Mouse (Mus musculus) forebrain, embryonic 14.5 days (tissue): ENCODE results near the gene Padi4. TPM values are rescaled to one million over a fixed set of nuclear protein-coding genes. Genes with fewer than 3 reads are reported as not detected.

Experiments
- ATAC-seq: fragments of 200-750 bp; cut with Nextera tagmentation; 2 replicates; pipeline ENCODE4 v1.8.0; 2017; ENCODE audit warnings: mild to moderate bottlenecking, moderate library complexity
- DNase-seq: peaks from one replicate; pipeline ENCODE4 v3.0.0-alpha.2; 2015; ENCODE audit warnings: low spot score
- H3K27ac ChIP-seq: fragments of 300-500 bp; sonication (generic); 2 replicates; pipeline ENCODE4 v1.5.1; 2014; ENCODE audit warnings: low read depth, mild to moderate bottlenecking, control low read depth, low read length, moderate library complexity
- H3K27me3 ChIP-seq: fragments of 300-500 bp; sonication (generic); replicated peaks from 2 replicates; pipeline ENCODE4 v1.6.1; 2014; ENCODE audit warnings: low read length, control low read depth, mixed read lengths; ENCODE audit not compliant: control insufficient read depth, insufficient read depth
- H3K36me3 ChIP-seq: fragments of 300-500 bp; sonication (generic); 2 replicates; pipeline ENCODE4 v1.6.1; 2014; ENCODE audit warnings: low read length, control low read depth; ENCODE audit not compliant: control insufficient read depth, insufficient read depth
- H3K4me1 ChIP-seq: fragments of 300-500 bp; sonication (generic); 2 replicates; pipeline ENCODE4 v1.6.1; 2014; ENCODE audit warnings: antibody characterized with exemption, low read length, control low read depth; ENCODE audit not compliant: control insufficient read depth, insufficient read depth
- H3K4me2 ChIP-seq: fragments of 300-500 bp; sonication (generic); 2 replicates; pipeline ENCODE4 v1.6.1; 2014; ENCODE audit warnings: mild to moderate bottlenecking, control low read depth, low read length
- H3K4me3 ChIP-seq: fragments of 300-500 bp; sonication (generic); 2 replicates; pipeline ENCODE4 v1.5.1; 2014; ENCODE audit warnings: low read depth, low read length, control low read depth
- H3K9ac ChIP-seq: fragments of 300-500 bp; sonication (generic); 2 replicates; pipeline ENCODE4 v1.6.1; 2014; ENCODE audit warnings: mild to moderate bottlenecking, low read length, control low read depth, moderate library complexity
- H3K9me3 ChIP-seq: fragments of 300-500 bp; sonication (generic); replicated peaks from 2 replicates; pipeline ENCODE4 v1.6.1; 2016; ENCODE audit warnings: low read length, control low read depth, mixed read lengths; ENCODE audit not compliant: control insufficient read depth
- WGBS: fragments of 180-500 bp; shearing (Covaris S2); extraction: QIAGEN DNeasy Blood & Tissue Kit; methylation state at CpG from one replicate; pipeline ENCODE4 v1.1.7; 2014; 5-methylcytosine and 5-hydroxymethylcytosine counted together
- polyA plus RNA-seq: library from polyadenylated mRNA; unstranded; fragments of >200 nt; fragmentation: Nextera tagmentation; extraction: Ambion mirVana; gene quantifications from 2 replicates; pipeline ENCODE4 v1.2.1, GENCODE M21; 2014

The Padi4 gene
- polyA plus RNA-seq, 1 experiment from 2014 or later = not detected

DNA sequence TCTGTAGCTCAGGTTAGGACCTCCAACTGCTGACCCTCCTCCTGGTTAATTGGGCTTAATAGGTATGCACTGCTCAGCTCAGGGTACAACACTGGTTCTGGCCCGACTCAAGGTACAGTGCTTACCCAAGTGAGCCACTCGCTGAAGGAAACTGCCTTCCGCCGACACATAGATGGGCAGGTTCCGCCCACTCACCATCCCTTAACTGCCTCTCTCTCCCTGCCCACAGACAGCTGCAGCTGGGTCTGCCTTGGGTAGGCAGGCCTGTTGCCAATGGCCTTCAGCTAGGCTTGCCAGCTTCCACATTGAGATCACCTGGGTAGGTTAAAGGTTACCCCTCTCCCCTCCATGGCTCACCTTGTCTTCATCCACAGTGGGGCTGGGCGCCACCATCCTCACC lies 32.6 kb downstream of the Padi4 start:
- 83% methylated on average over 6 of the region's 6 CpGs for WGBS
- no peak overlapping the region for H3K4me3 ChIP-seq

DNA sequence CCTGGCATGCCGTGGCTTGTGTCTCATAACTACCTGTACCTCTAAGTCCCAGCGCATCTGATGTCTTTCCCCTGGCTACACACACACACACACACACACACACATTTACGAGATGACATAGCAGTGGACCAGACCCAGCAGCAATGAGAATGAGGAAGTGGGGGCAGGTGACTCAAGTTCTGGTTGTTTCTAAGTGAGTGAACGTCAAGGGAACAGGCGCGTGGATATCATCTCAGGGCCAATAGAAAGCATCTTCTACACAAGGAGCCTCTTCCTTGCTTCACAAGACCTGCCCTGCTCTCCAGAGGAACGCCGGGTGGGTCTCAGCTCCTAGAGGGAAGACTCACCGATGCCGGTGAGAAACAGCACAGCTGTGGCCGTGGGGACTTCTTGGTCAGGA lies 33.4 kb downstream of the Padi4 start:
- no peak for ATAC-seq
- Histone ChIP-seq H3K4me2 (no peak overlapping the region), H3K9ac (no peak overlapping the region), H3K27ac (no peak overlapping the region), H3K4me3 (no peak overlapping the region), H3K36me3 (no peaks in the 10 kb centered on the region), H3K4me1 (no peaks in the 10 kb centered on the region), H3K9me3 (no peaks in the 10 kb centered on the region), H3K27me3 (no peaks in the 10 kb centered on the region)
- WGBS = 92% methylated on average over 11 of the region's 11 CpGs
- no peak for DNase-seq

More for the DNA sequence above, 32.6 kb downstream of the Padi4 start:
- Histone ChIP-seq H3K9me3 (no peaks in the 10 kb centered on the region), H3K27ac (no peak overlapping the region), H3K9ac (no peak overlapping the region), H3K27me3 (no peaks in the 10 kb centered on the region), H3K4me1 (no peaks in the 10 kb centered on the region), H3K4me2 (no peak overlapping the region), H3K36me3 (no peaks in the 10 kb centered on the region)
- no peak for DNase-seq
- ATAC-seq = no peak

DNA sequence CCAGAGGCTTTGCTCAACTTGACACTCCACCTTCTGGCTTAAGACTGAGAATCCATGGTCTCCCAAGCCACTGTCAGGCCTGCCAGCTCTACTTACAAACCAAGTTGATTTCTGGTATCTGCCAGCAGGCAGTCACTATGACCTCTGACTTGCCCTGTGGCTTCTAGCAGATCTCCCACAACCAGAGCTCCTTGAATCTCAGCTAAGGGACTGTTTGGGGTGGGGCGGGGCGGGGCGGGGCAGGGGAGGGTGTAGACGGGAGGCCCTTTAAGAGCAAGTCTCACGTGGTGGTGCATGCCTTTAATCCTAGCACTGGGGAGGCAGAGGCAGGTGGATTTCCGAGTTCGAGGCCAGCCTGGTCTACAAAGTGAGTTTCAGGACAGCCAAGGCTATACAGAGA lies 41.2 kb downstream of the Padi4 start:
- Histone ChIP-seq H3K9ac (no peak overlapping the region), H3K27me3 (no peaks in the 10 kb centered on the region), H3K9me3 (no peaks in the 10 kb centered on the region), H3K4me3 (no peak overlapping the region), H3K36me3 (no peaks in the 10 kb centered on the region), H3K4me1 (no peaks in the 10 kb centered on the region), H3K4me2 (no peak overlapping the region), H3K27ac (no peak overlapping the region)
- ATAC-seq (no peak), DNase-seq (no peak)
- WGBS = 76% methylated on average over 7 of the region's 7 CpGs

DNA sequence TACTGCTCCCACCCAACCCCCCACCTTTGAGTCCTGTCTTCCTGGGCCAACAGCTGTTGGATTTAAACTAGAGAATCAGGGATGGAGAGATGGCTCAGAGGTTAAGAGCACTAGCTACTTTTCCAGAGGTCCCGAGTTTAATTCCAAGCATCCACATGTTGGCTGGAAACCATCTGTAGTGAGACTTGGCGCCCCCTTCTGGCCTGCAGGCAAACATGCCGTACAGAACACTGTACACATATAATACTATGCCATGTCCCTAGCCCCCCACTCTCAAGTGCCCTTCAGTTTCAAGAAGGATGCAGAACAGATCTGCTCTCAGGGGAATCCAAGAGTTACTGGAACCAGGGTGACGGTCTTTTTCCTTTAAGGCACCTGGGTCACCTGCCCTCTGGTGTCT lies 42.4 kb downstream of the Padi4 start:
- Histone ChIP-seq H3K4me2 (no peak overlapping the region), H3K9me3 (no peaks in the 10 kb centered on the region), H3K4me1 (no peaks in the 10 kb centered on the region), H3K4me3 (no peak overlapping the region), H3K27me3 (no peaks in the 10 kb centered on the region), H3K9ac (no peak overlapping the region), H3K27ac (no peak overlapping the region), H3K36me3 (0 out of 2 replicates have a peak, but pooled peaks cover 3% of the 10 kb centered on the region)
- WGBS = 76% methylated on average over 4 of the region's 4 CpGs
- DNase-seq (no peak), ATAC-seq (no peak)

DNA sequence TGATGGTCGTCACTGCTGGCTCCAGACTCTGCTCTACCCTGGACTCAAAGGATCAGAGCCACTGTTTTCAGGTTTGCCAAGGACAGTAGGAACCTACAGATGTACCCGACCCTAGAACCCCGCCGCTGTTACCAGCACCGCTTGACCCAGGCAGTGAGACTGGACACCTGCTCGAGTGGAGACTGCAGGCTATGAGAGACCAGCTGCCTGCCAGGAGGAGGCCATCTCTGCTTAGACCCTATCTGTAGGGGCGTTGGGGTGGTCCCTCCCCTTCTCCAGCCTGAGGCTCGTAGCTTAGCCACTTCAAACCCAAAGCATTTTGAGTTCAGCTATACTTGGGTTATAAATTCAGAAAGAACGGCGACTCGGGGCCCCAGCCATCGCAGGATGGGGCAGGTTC lies 47.1 kb downstream of the Padi4 start:
- no peak for ATAC-seq
- 86% methylated on average over 12 of the region's 12 CpGs for WGBS
- H3K9ac ChIP-seq = no peak overlapping the region

DNA sequence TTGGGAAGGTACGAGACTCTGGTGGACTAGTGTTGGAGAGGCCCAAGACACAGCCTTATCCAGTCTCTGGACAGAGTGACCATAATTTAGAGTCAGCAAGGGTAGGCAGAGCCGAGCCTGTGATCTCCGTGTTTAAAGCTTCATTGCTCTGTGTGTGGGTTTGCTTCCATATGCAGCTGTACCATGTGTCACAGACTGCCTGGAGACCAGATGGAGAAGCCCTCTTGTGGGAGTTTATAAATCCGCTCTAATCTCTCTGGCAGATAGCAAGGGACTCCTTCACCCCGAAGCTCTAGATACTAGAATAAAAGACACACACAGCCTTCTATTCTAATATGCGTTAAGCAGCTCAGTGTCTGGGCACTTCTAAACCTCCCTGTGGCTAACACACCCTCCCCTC lies 49.3 kb downstream of the Padi4 start:
- Histone ChIP-seq H3K27me3 (no peaks in the 10 kb centered on the region), H3K27ac (peak overlapping the region; percentile 61; the same call in 1 of the 2 replicates), H3K4me1 (no peaks in the 10 kb centered on the region), H3K9ac (no peak overlapping the region), H3K9me3 (no peaks in the 10 kb centered on the region), H3K36me3 (peaks cover 49% of the 10 kb centered on the region), H3K4me3 (no peak overlapping the region), H3K4me2 (no peak overlapping the region)
- 64% methylated on average over 6 of the region's 6 CpGs for WGBS
- DNase-seq = peak; percentile 55
- ATAC-seq = peak; percentile 30; the same call in 1 of the 2 replicates

More for the DNA sequence above, 47.1 kb downstream of the Padi4 start:
- no peaks in the 10 kb centered on the region for H3K9me3 ChIP-seq
- H3K36me3 ChIP-seq = peaks cover 27% of the 10 kb centered on the region
- no peak overlapping the region for H3K4me2 ChIP-seq
- H3K27me3 ChIP-seq = no peaks in the 10 kb centered on the region
- H3K4me3 ChIP-seq = no peak overlapping the region
- H3K4me1 ChIP-seq = no peaks in the 10 kb centered on the region
- H3K27ac ChIP-seq = no peak overlapping the region
- no peak for DNase-seq

DNA sequence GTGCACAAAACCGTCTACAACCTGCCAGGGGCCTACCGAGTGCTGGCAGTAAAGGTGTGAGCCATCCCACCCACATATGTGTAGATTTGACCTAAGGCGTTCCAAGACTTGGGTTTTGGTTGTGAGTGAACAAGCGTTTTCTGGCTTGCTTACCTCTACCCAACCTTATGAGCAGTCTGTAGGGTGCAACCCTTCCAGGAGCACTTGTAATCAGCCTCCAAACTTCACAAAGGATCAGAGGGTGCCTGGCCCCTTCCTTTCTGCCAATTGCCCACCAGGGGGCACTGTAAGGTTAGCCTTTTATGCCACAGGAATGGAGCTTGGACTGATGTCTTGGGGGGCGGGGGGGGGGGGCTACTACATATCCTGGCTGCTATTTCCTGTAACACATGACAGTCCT lies 50.2 kb downstream of the Padi4 start:
- WGBS = 47% methylated on average over 5 of the region's 5 CpGs
- H3K4me2 ChIP-seq = no peak overlapping the region
- H3K9me3 ChIP-seq = no peaks in the 10 kb centered on the region
- H3K27me3 ChIP-seq = no peaks in the 10 kb centered on the region
- no peak overlapping the region for H3K4me3 ChIP-seq
- ATAC-seq (no peak), DNase-seq (peak; percentile 62)
- no peaks in the 10 kb centered on the region for H3K4me1 ChIP-seq
- H3K9ac ChIP-seq = no peak overlapping the region
- peaks cover 58% of the 10 kb centered on the region for H3K36me3 ChIP-seq
- no peak overlapping the region; the same call in 1 of the 2 replicates for H3K27ac ChIP-seq

DNA sequence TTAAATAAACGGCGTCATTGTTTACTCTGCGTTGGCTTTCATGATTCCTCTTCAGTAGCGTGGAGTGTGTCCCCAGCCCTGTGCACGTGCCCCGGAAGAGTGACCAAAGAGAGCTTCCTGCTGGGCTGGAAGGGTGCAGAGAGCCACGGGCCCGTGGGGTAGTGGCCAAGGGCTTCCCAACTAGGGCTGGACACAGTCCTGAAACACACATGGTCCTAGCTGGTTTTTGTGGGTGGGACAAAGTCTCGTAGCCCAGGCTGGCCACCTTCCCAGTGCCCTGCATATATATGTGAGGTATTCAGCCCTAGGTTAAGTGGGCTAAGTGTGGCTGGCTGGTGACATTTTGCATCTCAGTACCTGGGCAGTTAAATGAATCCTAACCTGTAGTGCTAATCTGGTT lies 50.8 kb downstream of the Padi4 start:
- Histone ChIP-seq H3K4me2 (no peak overlapping the region), H3K36me3 (peaks cover 64% of the 10 kb centered on the region), H3K4me1 (no peaks in the 10 kb centered on the region), H3K9me3 (no peaks in the 10 kb centered on the region), H3K27ac (no peak overlapping the region), H3K4me3 (no peak overlapping the region), H3K9ac (no peak overlapping the region), H3K27me3 (no peaks in the 10 kb centered on the region)
- 83% methylated on average over 9 of the region's 9 CpGs for WGBS
- DNase-seq = no peak
- no peak for ATAC-seq

DNA sequence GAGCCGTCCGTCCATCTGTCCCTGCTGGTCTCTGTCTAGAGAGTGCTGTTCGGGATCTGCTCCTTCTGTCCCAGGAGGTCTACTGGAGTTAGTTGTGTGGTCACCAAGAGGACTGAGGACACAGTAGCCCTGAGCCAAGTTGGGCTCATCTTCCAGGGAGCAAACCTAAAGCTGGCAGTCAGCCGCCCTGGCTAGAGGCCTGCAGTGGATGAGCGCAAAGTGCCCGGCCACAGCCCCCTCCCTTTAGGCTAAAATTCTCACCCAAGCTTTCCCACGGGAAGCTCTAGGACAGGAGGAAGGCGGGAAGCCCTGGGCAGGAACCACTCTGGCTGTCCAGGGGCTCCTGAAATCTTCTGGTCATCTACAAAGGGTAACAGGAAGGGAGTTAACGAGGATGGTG lies 51.3 kb downstream of the Padi4 start:
- H3K4me2 ChIP-seq = no peak overlapping the region
- no peak for DNase-seq
- WGBS = 80% methylated on average over 9 of the region's 9 CpGs
- H3K27ac ChIP-seq = no peak overlapping the region
- no peak for ATAC-seq
- peaks cover 69% of the 10 kb centered on the region for H3K36me3 ChIP-seq
- H3K4me1 ChIP-seq = no peaks in the 10 kb centered on the region
- no peak overlapping the region for H3K9ac ChIP-seq
- H3K4me3 ChIP-seq = no peak overlapping the region
- no peaks in the 10 kb centered on the region for H3K9me3 ChIP-seq
- H3K27me3 ChIP-seq = no peaks in the 10 kb centered on the region
